Mouse (Mus musculus): ENCODE data around the gene Bank1.

Bank1 gene

GRCm38 (mm10) chr3:136109411-136110139, 216.3 kb downstream of the Bank1 start:
- no peak for DNase-seq (ENCODE audit: low read depth, low spot score)

GRCm38 (mm10) chr3:136106452-136106851, 219.4 kb downstream of the Bank1 start:
- DNase-seq (ENCODE audit: low read depth, low spot score) = no peak

- DNase-seq (ENCODE audit: low read depth, low spot score) = no peak
Measured at GRCm38 (mm10) chr3:136103339-136103738, 222.5 kb downstream of the Bank1 start.

GRCm38 (mm10) chr3:136100973-136101500, 224.8 kb downstream of the Bank1 start:
- DNase-seq (ENCODE audit: low read depth, low spot score) = no peak

- DNase-seq (ENCODE audit: low read depth, low spot score) = no peak
Measured at GRCm38 (mm10) chr3:136100292-136100691, 225.6 kb downstream of the Bank1 start.

- DNase-seq (ENCODE audit: low read depth, low spot score) = no peak
Measured at GRCm38 (mm10) chr3:136086948-136087660, 238.8 kb downstream of the Bank1 start.

GRCm38 (mm10) chr3:136086431-136086830, 239.4 kb downstream of the Bank1 start:
- no peak for DNase-seq (ENCODE audit: low read depth, low spot score)

GRCm38 (mm10) chr3:136085077-136085476, 240.8 kb downstream of the Bank1 start:
- no peak for DNase-seq (ENCODE audit: low read depth, low spot score)

- no peak for DNase-seq (ENCODE audit: low read depth, low spot score)
Measured at GRCm38 (mm10) chr3:136084066-136084465, 241.8 kb downstream of the Bank1 start.

GRCm38 (mm10) chr3:136081264-136081663, 244.6 kb downstream of the Bank1 start:
- no peak for DNase-seq (ENCODE audit: low read depth, low spot score)

- DNase-seq (ENCODE audit: low read depth, low spot score) = no peak
Measured at GRCm38 (mm10) chr3:136078535-136078934, 247.3 kb downstream of the Bank1 start.

GRCm38 (mm10) chr3:136070394-136070793, 255.5 kb downstream of the Bank1 start:
- DNase-seq (ENCODE audit: low read depth, low spot score) = no peak

GRCm38 (mm10) chr3:136061907-136062306, 264.0 kb downstream of the Bank1 start:
- no peak for DNase-seq (ENCODE audit: low read depth, low spot score)

GRCm38 (mm10) chr3:136050635-136051034, 275.2 kb downstream of the Bank1 start:
- no peak for DNase-seq (ENCODE audit: low read depth, low spot score)

- DNase-seq (ENCODE audit: low read depth, low spot score) = no peak
Measured at GRCm38 (mm10) chr3:136050215-136050614, 275.7 kb downstream of the Bank1 start.

GRCm38 (mm10) chr3:136048026-136048425, 277.8 kb downstream of the Bank1 start:
- no peak for DNase-seq (ENCODE audit: low read depth, low spot score)

- no peak for DNase-seq (ENCODE audit: low read depth, low spot score)
Measured at GRCm38 (mm10) chr3:136045381-136045780, 280.5 kb downstream of the Bank1 start.

- no peak for DNase-seq (ENCODE audit: low read depth, low spot score)
Measured at GRCm38 (mm10) chr3:136040041-136040440, 285.8 kb downstream of the Bank1 start.

GRCm38 (mm10) chr3:136039446-136039845, 286.4 kb downstream of the Bank1 start:
- no peak for DNase-seq (ENCODE audit: low read depth, low spot score)

GRCm38 (mm10) chr3:136037254-136037653, 288.6 kb downstream of the Bank1 start:
- DNase-seq (ENCODE audit: low read depth, low spot score) = no peak

- DNase-seq (ENCODE audit: low read depth, low spot score) = peak; percentile 2
Measured at GRCm38 (mm10) chr3:136035784-136036183, 290.1 kb downstream of the Bank1 start.

GRCm38 (mm10) chr3:136024876-136025275, 301.0 kb downstream of the Bank1 start:
- no peak for DNase-seq (ENCODE audit: low read depth, low spot score)

GRCm38 (mm10) chr3:136017517-136017916, 308.3 kb downstream of the Bank1 start:
- DNase-seq (ENCODE audit: low read depth, low spot score) = no peak

All from R1 (cell line).